Mouse (Mus musculus) kidney, postnatal 25 days (tissue): ENCODE results near the gene Olfr1388.
"Not testable (repeated sequence)": the region's sequence is repeated elsewhere in the genome, so short reads cannot be mapped to it uniquely, and the experiment has no call there.

Experiments
- DNase-seq, 2 experiments: peaks; one replicate each; pipeline ENCODE4 v3.0.0; 2021; ENCODE audit warnings: mixed read lengths in 2 of 2

Olfr1388 gene

GRCm38 (mm10) chr11:49436411-49436810 lies at the start of gene Olfr1388:
Gene Olfr1388, plus strand, starts transcription at chr11:49436624.
- DNase-seq, result no peak

GRCm38 (mm10) chr11:49392707-49393106 lies 43.7 kb upstream of the Olfr1388 start:
- not testable (repeated sequence) for DNase-seq

DNA sequence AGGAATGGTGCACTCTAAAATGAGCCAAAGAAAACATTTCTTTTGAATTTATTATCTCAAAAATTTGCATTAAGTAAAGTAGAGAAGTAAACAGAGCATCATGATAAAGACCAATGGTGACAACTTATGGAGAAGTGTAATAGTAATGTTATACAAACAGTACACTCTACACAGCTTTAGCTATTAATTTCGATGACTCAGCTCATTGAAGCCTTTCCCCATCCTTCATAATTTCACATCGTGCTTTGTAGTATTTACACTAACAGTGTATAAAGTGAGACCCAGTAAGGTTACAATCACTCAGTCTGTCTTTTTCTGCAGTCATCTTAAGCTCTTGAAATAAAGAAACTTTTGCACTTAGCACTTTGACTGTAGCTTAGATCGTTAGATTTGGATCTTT lies 29.6 kb upstream of the Olfr1388 start:
- DNase-seq, result no peak

- peak in 1 of 2 experiments; percentile 32 for DNase-seq
Measured at GRCm38 (mm10) chr11:49410540-49410939, 25.9 kb upstream of the Olfr1388 start.

DNA sequence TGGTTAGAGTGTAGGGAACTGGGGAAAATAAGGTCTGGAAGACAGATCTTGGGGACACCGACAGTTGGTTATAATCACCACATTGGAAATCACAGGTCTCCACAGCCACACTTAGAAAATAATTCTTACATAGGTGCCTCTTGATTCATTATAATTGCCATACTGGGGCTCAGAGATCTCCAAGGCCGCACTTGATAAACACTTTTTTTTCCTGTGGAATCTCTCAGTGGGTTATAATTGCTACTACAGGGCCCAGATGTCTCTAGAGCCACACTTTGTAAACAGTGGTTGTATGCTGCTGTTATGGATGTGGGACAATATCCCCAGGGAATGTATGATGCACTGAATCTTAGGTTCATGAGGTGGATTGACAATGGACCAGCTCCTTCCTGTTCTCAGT lies 13.7 kb upstream of the Olfr1388 start, which contains the start of gene Olfr1389:
TSS of gene Olfr1389 (plus strand) at position 301 of the 400 bp plus-strand sequence.
- no peak for DNase-seq

- DNase-seq, result no peak
Measured at GRCm38 (mm10) chr11:49425257-49425927, 11.0 kb upstream of the Olfr1388 start.

- no peak for DNase-seq
Measured at GRCm38 (mm10) chr11:49429641-49430040, 6.8 kb upstream of the Olfr1388 start.

- no peak for DNase-seq
Measured at GRCm38 (mm10) chr11:49455043-49455442, 18.6 kb downstream of the Olfr1388 start, which contains the start of gene Olfr1387. Gene Olfr1387, plus strand, starts transcription at chr11:49455343.

- DNase-seq, result not testable (repeated sequence)
Measured at GRCm38 (mm10) chr11:49464746-49465145, 28.3 kb downstream of the Olfr1388 start, which contains the start of gene Olfr1386. Gene Olfr1386, plus strand, starts transcription at chr11:49465046.

DNA sequence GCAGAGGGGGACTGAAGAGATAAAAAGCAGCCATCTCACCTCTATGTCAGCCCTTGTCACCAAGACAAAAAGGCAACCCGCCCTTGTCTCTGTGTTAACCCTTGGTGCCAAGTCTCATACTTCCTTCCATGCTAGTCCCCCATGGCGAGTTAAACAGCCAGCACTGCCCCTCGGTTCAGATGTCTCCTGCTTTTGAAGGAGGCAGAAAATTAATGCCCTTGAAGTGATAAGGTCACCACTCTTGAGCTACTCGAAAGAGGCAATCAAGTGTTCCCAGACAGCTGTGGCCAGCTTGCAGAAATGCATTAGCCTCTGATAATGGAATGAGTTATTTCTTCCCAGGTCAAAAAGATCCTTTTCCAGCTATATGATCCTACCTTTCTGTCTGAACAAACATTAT lies 49.5 kb downstream of the Olfr1388 start:
- DNase-seq, result no peak

DNA sequence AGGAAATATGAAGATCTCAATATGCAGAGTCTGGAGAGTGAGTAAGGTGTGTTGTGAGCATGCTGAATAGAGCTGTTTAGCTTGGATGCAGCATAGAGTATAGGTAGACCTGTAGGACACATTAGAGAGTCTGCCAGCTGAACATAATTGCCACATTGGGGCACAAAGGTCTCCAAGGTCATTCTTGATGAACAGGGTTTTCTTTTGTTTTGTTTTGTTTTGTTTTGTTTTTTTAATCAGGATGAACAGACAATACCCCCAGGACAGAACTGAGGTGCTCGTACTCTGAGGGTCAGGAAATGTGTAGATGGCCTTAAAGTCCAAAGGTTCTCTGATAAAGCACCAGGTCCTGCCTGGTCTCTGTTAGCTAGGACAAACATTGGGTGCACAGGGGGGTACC lies 52.3 kb downstream of the Olfr1388 start, which contains the start of gene Olfr1385:
TSS of gene Olfr1385 (plus strand) at position 301 of the 400 bp plus-strand sequence.
- not testable (repeated sequence) for DNase-seq
